Mouse (Mus musculus): ENCODE results near the gene Rps6ka5.
A peak's percentile ranks its signal among the peaks of the same experiment; 100 is the strongest.

The Rps6ka5 gene

DNA sequence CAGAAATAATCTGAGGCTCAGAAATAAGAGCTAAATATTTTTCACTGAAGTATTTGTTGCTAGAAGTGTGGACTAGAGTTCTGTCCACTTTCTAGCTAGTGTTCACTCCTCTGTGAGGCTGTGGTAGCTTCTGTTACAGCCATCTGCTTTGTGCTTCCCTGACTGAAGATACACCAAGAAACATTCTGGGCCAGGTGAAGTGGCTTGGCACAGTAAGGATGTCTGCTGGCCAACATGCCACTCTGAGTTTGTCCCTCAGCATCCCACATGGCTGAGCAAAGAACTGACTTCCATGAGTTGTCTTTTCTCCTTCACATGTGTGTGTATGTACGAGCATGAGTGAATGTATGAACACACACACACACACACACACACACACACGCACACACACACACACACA lies 147.6 kb downstream of the Rps6ka5 start:
- peak; percentile 24 to 36 for DNase-seq

DNA sequence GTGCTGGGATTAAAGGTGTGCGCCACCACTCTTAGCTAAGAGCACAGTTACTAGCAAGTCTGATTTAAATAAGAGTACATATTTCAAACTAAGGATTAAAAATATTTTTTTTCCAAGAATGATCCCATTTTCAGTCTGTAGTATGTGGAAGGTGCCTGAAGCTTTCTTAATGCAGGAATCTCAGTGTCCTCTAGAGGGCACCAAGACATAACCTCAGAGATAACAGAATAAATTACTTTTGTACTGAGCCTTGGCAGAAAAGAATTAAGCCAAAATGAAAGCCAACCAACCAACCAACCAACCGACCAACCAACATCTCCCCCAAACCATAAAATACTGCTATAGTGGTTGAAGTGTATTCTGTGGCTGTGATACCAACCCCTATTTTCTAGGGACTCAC lies 148.5 kb downstream of the Rps6ka5 start:
- DNase-seq, result peak; percentile 16 to 64

DNA sequence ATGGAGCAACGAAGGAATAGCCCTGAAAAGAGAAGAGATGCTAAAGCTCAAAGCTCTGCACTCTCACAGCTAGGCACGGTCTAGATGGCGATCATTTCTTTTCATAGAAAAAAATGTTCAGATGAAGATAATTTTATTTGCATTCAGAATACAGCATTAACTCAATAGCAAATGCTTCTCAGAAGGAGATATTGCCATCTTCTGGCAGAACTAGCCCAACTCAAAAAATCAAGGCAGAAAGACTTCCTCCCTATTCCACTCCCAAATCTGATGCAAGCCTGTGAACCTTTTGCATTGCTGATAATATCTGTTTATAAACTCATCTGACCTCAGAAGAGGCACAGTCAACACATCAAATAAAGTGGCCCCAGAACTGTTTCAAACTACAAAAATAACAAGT lies 151.0 kb downstream of the Rps6ka5 start:
- DNase-seq, result no peak

DNA sequence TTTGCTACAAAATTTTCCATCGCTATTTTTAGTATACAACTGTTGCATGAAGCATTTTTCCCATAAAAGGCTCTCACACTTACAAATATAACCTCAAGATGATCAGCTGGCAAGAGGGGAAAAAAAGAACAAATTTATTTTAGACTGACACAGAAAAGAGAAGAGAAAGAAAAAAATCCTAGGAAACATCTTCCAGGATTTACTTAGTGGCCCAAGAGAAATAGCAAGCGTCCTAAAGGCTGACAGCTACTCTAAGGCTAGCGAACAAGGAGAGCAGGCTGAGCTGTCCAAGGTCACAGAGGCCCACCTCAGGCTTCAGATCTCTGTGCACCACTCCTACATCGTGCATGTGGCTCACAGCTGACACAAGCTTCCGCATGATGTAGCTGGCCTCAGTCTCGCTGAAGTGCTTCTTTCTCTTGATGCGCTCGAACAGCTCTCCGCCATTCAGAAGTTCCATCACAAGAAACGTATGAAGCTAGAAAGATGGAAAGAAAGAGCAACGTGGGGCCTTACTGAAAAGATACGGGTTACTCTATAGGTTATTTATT lies 156.2 kb downstream of the Rps6ka5 start:
- no peak for DNase-seq

DNA sequence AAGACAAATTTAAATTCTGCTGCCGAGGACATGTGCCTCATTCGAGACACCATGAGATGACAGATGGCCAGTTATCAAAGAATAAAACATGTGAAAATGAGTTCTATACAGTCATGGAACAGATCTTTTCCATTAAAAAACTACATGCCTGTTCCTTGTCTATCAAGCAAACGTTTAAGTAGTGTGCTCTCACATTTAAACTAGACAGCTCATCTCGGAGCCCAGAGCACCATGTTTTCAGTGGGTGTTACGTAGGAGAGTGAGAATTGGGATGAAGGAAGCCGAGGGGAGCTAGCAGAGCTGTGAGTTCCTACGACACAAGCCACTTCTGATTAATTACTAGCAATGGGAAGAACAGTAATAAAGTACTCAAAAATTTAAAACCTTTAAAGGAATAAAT lies 158.0 kb downstream of the Rps6ka5 start:
- DNase-seq, result no peak

DNA sequence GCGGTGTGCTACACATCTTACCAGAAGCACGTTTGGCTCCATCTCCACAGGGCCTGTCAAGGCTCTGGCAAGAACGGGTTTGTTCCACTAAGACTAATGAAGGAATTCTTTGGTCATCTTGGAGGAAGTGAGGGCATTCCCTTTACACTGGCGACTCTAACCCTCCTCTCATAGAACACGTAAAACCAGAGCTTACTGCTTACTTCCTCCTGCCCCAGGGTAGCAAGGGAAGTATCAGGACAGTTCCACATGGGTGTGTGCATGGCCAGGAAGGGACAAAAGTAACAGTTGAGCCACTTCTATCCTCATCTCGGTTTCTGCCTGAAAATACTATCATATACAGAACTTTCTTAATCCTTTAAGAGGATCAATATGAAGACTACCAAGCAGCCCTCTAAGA lies 158.7 kb downstream of the Rps6ka5 start:
- DNase-seq, result no peak

DNA sequence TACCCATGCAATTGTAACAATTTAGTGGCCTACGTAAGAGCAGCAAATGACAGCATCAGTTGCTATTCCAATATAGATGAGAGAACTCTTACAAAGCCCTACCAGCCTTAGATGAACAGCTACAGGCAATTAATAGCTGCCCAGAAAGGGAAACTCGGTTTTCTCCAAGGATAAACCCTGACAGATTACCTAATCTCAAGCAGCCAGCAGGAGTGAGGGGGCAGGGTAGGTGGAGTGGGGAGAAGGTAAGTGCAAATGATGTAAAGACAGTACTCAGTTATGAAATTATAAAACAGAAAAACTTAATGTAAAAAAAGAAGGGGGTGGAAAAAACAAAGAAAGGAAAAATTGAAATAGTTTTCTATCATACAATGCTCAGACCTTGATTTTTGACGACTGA lies 159.2 kb downstream of the Rps6ka5 start:
- DNase-seq, result no peak

DNA sequence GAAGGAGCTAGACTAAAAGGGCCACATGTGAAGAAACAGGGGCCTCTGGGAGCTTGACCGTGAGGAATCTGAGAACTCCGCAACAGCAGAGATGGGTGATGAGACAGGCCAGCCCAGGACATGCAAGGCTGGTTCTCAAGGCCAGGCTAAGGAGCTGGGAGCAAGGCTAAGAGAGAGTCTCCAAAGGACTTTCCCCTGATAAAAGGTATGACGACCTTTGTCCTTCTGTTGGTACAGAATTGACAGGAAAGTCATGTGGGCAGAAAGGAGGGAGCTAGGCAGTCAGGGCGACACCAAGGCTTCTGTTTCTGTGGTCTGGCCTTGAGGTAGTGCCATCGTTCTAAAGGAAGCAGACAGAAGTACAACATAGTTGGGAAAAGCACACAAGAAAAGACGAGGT lies 173.1 kb downstream of the Rps6ka5 start:
- no peak for DNase-seq

DNA sequence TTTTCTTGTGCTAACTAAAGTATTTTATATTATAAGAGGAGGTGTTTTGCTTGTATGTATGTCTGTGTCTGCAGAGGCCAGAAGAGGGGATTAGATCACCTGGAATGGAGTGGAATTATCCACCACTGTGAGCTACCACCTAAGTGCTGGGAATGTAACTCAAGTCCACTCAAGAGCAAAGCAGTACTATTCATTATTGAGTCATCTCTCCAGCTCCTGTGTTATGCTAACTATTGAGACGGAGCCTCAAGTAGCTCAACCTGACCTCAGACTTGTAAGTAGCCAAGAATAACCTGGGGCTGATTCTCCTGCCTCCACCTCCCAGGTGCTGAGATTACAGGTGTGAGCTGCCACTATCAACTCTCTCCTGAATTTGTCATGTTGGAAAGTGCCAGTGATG lies 174.8 kb downstream of the Rps6ka5 start:
- no peak for DNase-seq

DNA sequence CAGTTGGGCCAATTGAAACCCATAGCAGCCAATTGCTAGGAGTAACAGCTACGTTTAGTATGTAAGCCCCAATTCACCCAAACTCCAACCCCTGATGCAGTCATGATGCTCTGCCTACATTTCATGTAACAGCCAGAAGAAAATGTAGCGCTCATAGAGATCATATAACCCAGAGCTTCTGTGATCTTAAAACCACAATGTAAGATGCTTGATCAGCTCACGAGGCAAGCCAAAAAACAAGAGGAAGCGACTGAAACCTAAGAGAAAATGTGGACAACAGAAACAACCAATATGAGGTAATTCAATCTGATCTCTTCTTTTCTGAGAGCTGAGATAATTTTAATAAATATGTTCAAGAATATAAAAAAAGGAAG lies 182.6 kb downstream of the Rps6ka5 start:
- no peak for DNase-seq

DNA sequence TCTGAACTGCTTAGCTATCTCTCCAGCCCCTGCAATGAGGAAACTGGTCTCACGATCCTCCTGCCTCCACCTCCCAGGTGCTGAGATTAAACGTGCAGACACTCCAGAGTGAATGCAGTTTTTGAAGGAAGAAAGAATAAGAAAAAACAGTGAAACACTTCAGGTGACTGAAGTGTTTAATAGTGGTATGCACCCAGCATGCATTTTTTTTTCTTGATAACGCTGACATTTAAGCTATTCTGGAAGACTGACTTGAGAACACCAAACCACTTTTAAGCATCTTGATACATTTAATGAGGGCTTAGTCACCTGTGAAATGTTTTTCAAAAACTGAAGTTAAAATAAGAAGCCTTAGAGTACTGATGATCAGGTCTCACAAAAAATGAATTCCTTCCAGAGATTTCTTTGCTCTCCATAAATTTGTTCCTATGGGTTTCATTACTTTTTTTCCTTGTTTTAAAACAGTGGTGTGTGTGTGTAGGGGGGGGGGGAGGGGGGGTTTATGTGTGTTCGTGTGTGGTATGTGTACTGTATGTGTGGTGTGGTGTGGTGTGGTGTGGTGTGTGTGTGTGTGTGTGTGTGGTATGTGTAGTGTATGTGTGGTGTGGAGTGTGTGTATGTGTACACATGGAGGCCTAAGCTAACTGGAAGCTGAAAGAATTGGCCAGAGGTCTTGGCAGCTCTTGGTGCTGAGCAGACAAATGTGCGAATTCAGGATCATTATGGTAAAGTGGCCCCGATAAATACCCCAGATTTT lies 183.2 kb downstream of the Rps6ka5 start:
- no peak for DNase-seq

DNA sequence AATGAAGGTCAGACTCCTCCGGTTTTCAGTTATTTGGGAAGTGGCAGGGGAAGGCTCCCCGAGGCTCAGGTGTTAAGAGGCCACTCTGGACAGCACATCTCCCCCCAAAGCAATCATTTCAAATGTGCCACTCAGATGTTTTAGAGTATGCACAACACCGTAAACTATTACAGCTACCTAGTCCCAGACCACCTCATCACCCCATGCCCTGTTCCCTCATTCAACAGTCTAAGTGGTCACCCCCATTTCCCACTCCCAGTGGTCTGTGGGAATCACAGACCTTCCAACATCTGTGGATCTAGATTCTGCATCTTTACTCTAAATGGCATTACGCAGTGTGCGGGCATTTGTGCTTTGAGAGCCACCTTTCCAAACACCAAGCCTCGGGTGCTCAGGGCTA lies 184.3 kb downstream of the Rps6ka5 start:
- DNase-seq, result no peak

DNA sequence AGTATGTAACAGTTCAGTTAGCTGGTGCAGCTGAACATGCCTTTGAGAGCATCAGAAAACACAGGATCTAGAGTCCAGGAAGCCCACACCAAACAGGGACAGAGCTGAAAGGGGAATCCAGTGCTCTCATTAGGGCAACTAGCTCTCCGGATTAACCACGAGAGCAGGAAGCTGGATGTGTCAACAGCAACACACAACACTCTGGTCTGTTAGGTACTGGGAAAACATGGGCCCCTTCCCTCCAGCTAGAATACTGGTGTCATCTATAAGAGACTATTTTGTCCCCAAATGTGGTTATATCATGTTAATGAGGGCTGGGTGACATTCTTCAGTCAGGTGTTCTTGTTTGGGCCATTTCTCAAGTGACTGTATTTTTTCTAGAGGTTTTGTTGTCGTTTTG lies 184.7 kb downstream of the Rps6ka5 start:
- DNase-seq, result no peak

DNA sequence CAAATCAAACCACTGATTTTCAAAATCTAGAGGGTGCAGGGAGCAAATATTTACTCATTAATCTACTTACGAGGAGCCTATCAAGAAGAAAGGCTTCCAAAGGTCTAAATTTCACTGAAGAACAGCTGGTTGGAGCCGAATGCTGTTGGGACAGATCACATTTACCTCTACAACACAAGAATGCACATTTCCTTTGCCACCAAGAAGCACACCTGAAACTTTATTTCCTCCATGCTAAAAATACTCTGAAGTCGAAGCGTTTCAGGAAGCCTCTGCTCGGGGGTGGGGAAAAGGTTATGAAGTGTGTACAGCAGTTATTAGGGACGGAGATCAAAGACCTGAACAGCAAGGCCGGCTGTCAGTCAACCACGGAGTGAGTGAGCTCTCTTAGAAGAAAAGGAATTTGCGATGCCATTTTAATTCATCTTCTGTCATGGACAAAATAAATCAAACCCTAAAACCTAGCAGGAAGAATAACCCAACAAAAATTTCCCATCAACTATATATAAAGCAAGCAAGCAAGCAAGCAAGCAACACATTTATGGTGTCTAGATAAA lies 187.5 kb downstream of the Rps6ka5 start:
- no peak for DNase-seq

DNA sequence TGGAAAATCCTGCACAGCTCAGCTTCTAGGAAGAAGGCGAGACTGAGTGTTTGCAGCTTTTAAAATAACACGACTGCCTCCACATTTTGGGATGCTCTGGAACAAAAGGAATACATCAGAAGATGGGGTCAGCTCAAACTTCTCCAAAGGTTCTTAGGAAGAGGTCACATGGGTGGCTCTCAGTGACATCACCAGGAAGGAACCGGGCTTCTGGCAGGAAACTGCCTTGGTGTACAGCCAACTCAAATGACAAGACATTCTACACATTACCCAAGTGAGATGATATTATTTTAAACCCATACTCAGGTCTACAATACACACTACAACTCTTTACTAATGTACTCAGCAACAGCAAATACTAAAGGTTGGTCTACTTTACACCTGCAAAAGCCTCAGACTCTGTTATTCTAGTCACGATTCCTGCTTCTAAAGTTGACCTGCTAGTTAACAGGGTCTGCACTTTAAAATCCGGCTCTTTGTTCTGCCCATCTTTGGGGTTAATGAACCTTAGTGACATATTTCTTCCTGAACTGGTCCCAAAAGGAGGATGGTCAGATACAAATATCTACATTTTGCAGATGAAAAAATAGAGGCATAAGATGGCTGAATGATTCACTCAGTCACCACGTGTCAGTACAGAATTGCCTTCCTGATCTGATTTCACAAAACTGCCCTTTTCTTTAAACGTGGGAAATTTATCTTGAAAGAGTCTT lies 188.2 kb downstream of the Rps6ka5 start:
- no peak for DNase-seq

DNA sequence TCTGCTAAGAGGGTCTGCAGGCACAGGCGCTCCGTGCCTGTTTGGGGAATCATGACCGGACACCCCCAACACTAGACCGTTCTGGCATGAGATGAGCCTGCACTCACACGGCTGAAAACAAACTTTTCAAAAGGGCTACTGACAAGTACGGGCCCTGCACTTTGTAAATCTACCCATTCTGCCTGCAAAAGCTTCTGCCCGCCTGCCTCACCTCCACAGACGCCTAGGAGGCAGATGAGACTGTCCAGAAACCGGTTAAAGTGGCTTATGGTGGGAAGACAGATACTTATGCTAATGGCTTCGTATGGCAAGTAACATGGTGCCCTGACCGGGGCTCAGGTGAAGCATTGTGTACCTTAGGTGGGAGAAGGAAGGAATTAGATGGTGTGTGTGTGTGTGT lies 189.7 kb downstream of the Rps6ka5 start:
- no peak for DNase-seq

DNA sequence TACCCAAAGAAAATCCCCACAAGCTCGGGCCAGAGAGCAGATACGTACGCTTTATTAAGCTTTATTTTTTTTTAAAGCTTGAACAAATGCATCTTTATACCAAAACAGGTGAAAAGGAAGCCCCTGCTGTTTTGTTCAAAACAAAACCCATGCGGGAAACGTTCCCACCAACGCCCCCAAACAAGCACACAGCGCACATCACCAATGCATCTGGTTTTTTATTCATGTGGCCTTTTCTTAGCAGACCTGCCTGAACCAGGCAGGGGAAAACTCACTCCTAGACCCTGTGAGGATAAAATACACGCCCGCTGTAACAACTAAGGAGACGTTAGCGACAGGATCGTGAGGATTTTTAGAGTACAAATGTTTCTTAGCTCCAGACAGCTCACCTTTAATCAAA lies 191.8 kb downstream of the Rps6ka5 start:
- DNase-seq, result no peak

DNA sequence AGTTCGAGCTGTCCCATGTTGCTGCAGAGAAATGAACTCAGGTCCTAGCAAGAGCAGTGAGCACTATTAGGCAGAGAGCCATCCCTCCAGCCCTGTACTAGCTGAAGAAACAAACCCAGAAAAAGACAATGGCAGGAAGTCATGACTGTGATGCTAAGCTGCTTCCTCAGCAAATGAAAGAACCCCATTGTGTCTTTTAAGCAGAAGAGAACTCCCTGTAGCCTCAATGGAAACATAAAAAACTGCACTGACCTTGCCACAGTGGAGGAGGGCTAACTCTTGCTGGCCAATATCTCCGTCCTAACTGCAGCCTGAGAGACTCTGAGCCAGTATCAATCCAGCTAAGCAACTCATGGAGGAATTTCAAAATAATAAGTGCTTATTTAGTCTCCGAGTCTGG lies 192.8 kb downstream of the Rps6ka5 start:
- no peak for DNase-seq

DNA sequence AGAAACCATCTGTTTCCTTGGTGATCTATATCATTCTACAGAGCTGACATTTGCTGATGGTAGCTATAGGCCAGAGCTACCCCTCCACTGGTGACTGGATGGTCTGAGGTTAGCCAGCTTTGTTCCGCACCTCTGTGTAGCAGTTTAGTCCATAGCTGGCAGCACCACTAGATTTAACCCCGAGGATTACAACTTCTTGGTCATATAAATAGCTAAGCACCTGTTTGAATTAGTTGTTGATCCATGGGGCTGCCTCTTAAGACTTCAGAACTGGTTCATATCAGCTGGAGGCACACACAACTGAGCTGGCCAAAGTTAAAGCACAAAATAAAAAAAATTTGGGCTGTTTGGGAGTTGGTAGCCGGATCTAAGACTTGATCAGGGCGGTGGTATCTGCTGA lies 193.6 kb downstream of the Rps6ka5 start:
- DNase-seq, result no peak

DNA sequence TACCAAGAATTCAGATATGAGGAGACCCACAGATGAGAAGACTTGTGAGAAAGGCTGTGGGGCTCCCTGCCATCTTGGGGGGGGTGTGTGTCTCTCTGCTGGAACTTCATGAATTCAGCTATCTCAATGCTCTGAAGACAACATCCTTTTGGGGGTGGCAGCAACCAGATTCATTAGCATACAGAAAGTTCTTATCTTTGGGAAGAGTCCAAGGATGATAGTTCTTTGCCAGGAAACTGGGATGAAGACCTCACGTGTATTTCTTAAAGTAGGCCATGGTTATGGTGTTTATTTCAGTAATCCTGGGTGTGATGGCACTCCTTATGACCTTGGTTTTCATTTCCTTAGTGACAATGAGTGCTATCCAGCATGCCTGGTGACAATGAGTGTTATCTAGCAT lies 195.0 kb downstream of the Rps6ka5 start:
- DNase-seq, result no peak

DNA sequence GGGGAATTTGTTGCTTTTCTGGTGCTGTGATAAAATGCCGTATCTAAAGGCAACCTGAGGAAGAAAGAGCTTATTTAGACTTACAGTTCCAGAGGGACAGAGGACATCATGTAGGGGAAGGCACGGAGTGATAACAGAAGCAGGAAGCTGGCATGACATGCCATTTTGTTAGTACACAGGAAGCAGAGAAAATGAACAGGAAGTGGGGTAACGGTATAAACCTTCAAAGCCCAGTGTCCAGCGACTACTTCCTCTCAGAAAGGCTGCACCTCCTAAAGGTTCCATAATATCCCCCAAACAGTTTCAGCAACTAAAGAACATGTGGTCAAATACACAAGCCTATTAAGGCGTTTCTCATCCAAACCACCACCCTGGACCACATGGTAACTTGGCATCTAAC lies 195.9 kb downstream of the Rps6ka5 start:
- no peak for DNase-seq

DNA sequence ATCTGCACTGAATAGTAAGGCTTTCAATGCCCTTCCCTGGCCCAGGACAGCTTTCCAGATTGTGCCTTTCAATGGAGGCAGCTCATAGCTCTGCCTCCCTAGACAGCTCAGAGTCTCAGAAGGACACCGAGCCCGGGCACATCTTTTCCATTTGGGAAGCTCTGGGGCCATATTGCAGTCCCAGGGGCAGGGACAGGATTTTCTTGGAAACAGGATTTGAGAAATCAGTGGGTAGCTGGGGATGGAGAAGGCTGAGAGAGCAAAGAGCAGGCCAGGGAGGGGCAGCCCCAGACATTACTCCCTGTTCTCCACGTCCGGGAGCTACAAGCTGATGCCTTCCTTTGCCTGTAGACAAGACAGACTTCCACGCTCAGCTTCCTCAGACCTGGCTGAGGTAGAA lies 197.1 kb downstream of the Rps6ka5 start:
- DNase-seq, result no peak

DNA sequence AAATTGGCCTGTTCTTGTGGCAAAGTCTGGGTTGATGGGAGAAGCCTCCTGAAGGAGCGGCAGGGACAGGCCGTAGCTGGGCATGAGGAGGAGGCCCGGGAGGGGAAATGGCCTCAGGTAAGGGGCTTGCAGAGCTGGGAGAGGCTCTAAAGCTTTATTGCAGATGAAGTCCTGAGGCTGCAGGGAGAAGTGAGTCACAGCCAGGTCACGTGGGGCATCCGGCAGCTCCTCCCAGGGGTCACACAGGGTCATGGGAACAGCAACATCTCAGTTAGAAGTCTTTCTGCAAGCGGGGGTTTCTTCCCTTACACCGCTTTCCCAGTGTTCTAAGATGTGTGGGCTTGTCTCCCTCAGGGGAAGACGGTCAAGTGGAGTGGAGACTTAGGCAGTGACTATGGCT lies 197.6 kb downstream of the Rps6ka5 start:
- no peak for DNase-seq

DNA sequence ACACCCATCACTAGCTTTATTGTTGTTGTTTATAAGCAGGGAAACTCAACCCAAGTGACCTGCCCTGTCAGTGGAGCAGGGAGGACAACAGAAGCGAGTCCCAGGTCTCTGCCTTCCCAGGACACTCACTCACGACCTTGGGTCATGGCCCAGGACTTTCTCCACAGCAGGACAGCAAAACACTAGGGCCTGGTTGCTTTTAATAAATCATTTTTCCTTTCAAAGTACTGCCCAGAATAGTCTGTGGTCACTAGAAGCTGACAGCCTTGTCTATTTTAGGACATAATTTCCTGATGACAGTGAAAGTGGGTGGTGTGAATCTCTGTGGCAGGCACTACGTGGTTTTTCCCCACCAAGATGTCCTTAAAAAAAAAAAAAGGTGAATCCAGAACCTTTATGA lies 198.5 kb downstream of the Rps6ka5 start:
- no peak for DNase-seq
